Mouse (Mus musculus) kidney, embryonic 14.5 days (tissue): ENCODE data around the gene Itgb5. TPM values are rescaled to one million over a fixed set of nuclear protein-coding genes. Genes with fewer than 3 reads are reported as not detected.

ENCODE experiments used
- ATAC-seq: fragments of 200-750 bp; cut with Nextera tagmentation; 2 replicates; pipeline ENCODE4 v1.8.0; 2017; ENCODE audit warnings: moderate number of reproducible peaks, mild to moderate bottlenecking, moderate TSS enrichment, moderate library complexity; ENCODE audit not compliant: low FRiP score, low TSS enrichment
- H3K27ac ChIP-seq: fragments of 300-500 bp; sonication (generic); 2 replicates; pipeline ENCODE4 v1.5.1; 2014; ENCODE audit warnings: low read depth, mild to moderate bottlenecking, low read length, moderate library complexity, mixed read lengths
- H3K27me3 ChIP-seq: fragments of 300-500 bp; sonication (generic); 2 replicates; pipeline ENCODE4 v1.6.1; 2014; ENCODE audit warnings: mild to moderate bottlenecking, low read length; ENCODE audit not compliant: control insufficient read depth, insufficient read depth
- H3K36me3 ChIP-seq: fragments of 300-500 bp; sonication (generic); 2 replicates; pipeline ENCODE4 v1.6.1; 2014; ENCODE audit warnings: low read length, mixed read lengths; ENCODE audit not compliant: control insufficient read depth, insufficient read depth
- H3K4me1 ChIP-seq: fragments of 300-500 bp; sonication (generic); 2 replicates; pipeline ENCODE4 v1.6.1; 2014; ENCODE audit warnings: low read length, mixed read lengths; ENCODE audit not compliant: control insufficient read depth, insufficient read depth
- H3K4me2 ChIP-seq: fragments of 300-500 bp; sonication (generic); replicated peaks from 2 replicates; pipeline ENCODE4 v1.6.1; 2014; ENCODE audit warnings: low read depth, mild to moderate bottlenecking, low read length
- H3K4me3 ChIP-seq: fragments of 300-500 bp; sonication (generic); 2 replicates; pipeline ENCODE4 v1.5.1; 2014; ENCODE audit warnings: mild to moderate bottlenecking, low read length
- H3K9ac ChIP-seq: fragments of 300-500 bp; sonication (generic); 2 replicates; pipeline ENCODE4 v1.6.1; 2014; ENCODE audit warnings: low read depth, mild to moderate bottlenecking, low read length, moderate library complexity
- H3K9me3 ChIP-seq: fragments of 300-500 bp; sonication (generic); 2 replicates; pipeline ENCODE4 v1.6.1; 2016; ENCODE audit warnings: low read length; ENCODE audit not compliant: control insufficient read depth
- WGBS: fragments of 180-500 bp; shearing (Covaris S2); extraction: QIAGEN DNeasy Blood & Tissue Kit; methylation state at CpG from one replicate; pipeline ENCODE4 v1.1.7; 2014; 5-methylcytosine and 5-hydroxymethylcytosine counted together
- polyA plus RNA-seq: library from polyadenylated mRNA; unstranded; fragments of >200 nt; fragmentation: Nextera tagmentation; extraction: Ambion mirVana; gene quantifications from 2 replicates; pipeline ENCODE4 v1.2.1, GENCODE M21; 2014

The Itgb5 gene
- polyA plus RNA-seq, 1 experiment from 2014 or later: 49.7 TPM

- no peak overlapping the region for H3K4me3 ChIP-seq
- no peak overlapping the region for H3K4me2 ChIP-seq
- no peaks in the 10 kb centered on the region for H3K9me3 ChIP-seq
- H3K27me3 ChIP-seq: no peaks in the 10 kb centered on the region
- H3K36me3 ChIP-seq: no peaks in the 10 kb centered on the region; the same call in 1 of the 2 replicates
- H3K27ac ChIP-seq: no peak overlapping the region
- ATAC-seq: no peak
- WGBS: 94% methylated on average over 11 of the region's 11 CpGs
- peaks cover 20% of the 10 kb centered on the region for H3K4me1 ChIP-seq
- H3K9ac ChIP-seq: no peak overlapping the region
These were observed 103.9 kb downstream of the Itgb5 start for GRCm38 (mm10) chr16:33933411-33933810.

- H3K9ac ChIP-seq: no peak overlapping the region
- H3K27me3 ChIP-seq: no peaks in the 10 kb centered on the region
- ATAC-seq: no peak
These were observed 105.4 kb downstream of the Itgb5 start for GRCm38 (mm10) chr16:33934701-33935406.

GRCm38 (mm10) chr16:33935407-33935785, 105.9 kb downstream of the Itgb5 start:
- H3K27ac ChIP-seq: no peak overlapping the region
- no peak overlapping the region for H3K4me3 ChIP-seq
- H3K9ac ChIP-seq: no peak overlapping the region
- no peaks in the 10 kb centered on the region for H3K27me3 ChIP-seq
- ATAC-seq: no peak
- H3K36me3 ChIP-seq: no peaks in the 10 kb centered on the region; the same call in 1 of the 2 replicates
- H3K4me1 ChIP-seq: peaks cover 39% of the 10 kb centered on the region
- no peak overlapping the region for H3K4me2 ChIP-seq
- 58% methylated on average over 6 of the region's 6 CpGs for WGBS
- H3K9me3 ChIP-seq: no peaks in the 10 kb centered on the region

More at GRCm38 (mm10) chr16:33934701-33935406, 105.4 kb downstream of the Itgb5 start:
- peaks cover 34% of the 10 kb centered on the region for H3K4me1 ChIP-seq
- H3K36me3 ChIP-seq: no peaks in the 10 kb centered on the region; the same call in 1 of the 2 replicates
- peak overlapping the region; percentile 17; the same call in 1 of the 2 replicates for H3K27ac ChIP-seq
- WGBS: 34% methylated on average over 5 of the region's 5 CpGs
- H3K4me3 ChIP-seq: no peak overlapping the region
- no peak overlapping the region for H3K4me2 ChIP-seq
- H3K9me3 ChIP-seq: no peaks in the 10 kb centered on the region

GRCm38 (mm10) chr16:33936885-33937284, 107.4 kb downstream of the Itgb5 start:
- no peak overlapping the region for H3K9ac ChIP-seq
- H3K4me3 ChIP-seq: no peak overlapping the region
- ATAC-seq: no peak
- H3K4me2 ChIP-seq: no peak overlapping the region
- H3K36me3 ChIP-seq: no peaks in the 10 kb centered on the region; the same call in 1 of the 2 replicates
- H3K9me3 ChIP-seq: no peaks in the 10 kb centered on the region
- H3K27ac ChIP-seq: no peak overlapping the region
- H3K4me1 ChIP-seq: peaks cover 54% of the 10 kb centered on the region
- 88% methylated on average over 4 of the region's 4 CpGs for WGBS
- H3K27me3 ChIP-seq: no peaks in the 10 kb centered on the region

- H3K4me1 ChIP-seq: peaks cover 61% of the 10 kb centered on the region
- H3K9ac ChIP-seq: no peak overlapping the region
- ATAC-seq: no peak
- H3K27ac ChIP-seq: no peak overlapping the region
- no peak overlapping the region for H3K4me3 ChIP-seq
- H3K9me3 ChIP-seq: no peaks in the 10 kb centered on the region
- no peaks in the 10 kb centered on the region for H3K27me3 ChIP-seq
- H3K4me2 ChIP-seq: no peak overlapping the region
- H3K36me3 ChIP-seq: no peaks in the 10 kb centered on the region; the same call in 1 of the 2 replicates
- 85% methylated on average over 8 of the region's 8 CpGs for WGBS
These were observed 108.1 kb downstream of the Itgb5 start for GRCm38 (mm10) chr16:33937567-33937966.

GRCm38 (mm10) chr16:33938311-33939132, 109.1 kb downstream of the Itgb5 start:
- no peaks in the 10 kb centered on the region; the same call in 1 of the 2 replicates for H3K36me3 ChIP-seq
- WGBS: 52% methylated on average over 12 of the region's 12 CpGs
- H3K4me1 ChIP-seq: peaks cover 64% of the 10 kb centered on the region
- H3K4me3 ChIP-seq: no peak overlapping the region
- no peak for ATAC-seq
- H3K9me3 ChIP-seq: no peaks in the 10 kb centered on the region
- H3K27me3 ChIP-seq: no peaks in the 10 kb centered on the region
- no peak overlapping the region for H3K4me2 ChIP-seq
- H3K9ac ChIP-seq: no peak overlapping the region
- no peak overlapping the region for H3K27ac ChIP-seq

- Histone ChIP-seq H3K4me2 (no peak overlapping the region), H3K9ac (no peak overlapping the region), H3K4me3 (no peak overlapping the region), H3K27me3 (no peaks in the 10 kb centered on the region), H3K27ac (no peak overlapping the region), H3K4me1 (peaks cover 58% of the 10 kb centered on the region), H3K36me3 (no peaks in the 10 kb centered on the region; the same call in 1 of the 2 replicates), H3K9me3 (no peaks in the 10 kb centered on the region)
- no peak for ATAC-seq
- WGBS: 47% methylated on average over 2 of the region's 2 CpGs
These were observed 109.7 kb downstream of the Itgb5 start for GRCm38 (mm10) chr16:33939133-33939531.

- H3K4me3 ChIP-seq: no peak overlapping the region
- H3K4me1 ChIP-seq: peaks cover 53% of the 10 kb centered on the region
- H3K9me3 ChIP-seq: no peaks in the 10 kb centered on the region
- H3K36me3 ChIP-seq: no peaks in the 10 kb centered on the region; the same call in 1 of the 2 replicates
- H3K4me2 ChIP-seq: no peak overlapping the region
- WGBS: 20% methylated on average over 9 of the region's 9 CpGs
- H3K9ac ChIP-seq: no peak overlapping the region
- no peak for ATAC-seq
- no peak overlapping the region for H3K27ac ChIP-seq
- H3K27me3 ChIP-seq: no peaks in the 10 kb centered on the region
These were observed 110.2 kb downstream of the Itgb5 start for GRCm38 (mm10) chr16:33939636-33940035.

GRCm38 (mm10) chr16:33940095-33940494, 110.6 kb downstream of the Itgb5 start:
- Histone ChIP-seq H3K36me3 (no peaks in the 10 kb centered on the region; the same call in 1 of the 2 replicates), H3K27me3 (no peaks in the 10 kb centered on the region)

More at GRCm38 (mm10) chr16:33940095-33940494, 110.6 kb downstream of the Itgb5 start:
- Histone ChIP-seq H3K4me2 (no peak overlapping the region), H3K27ac (no peak overlapping the region), H3K9me3 (no peaks in the 10 kb centered on the region), H3K4me3 (no peak overlapping the region), H3K4me1 (peaks cover 54% of the 10 kb centered on the region), H3K9ac (no peak overlapping the region)
- no peak for ATAC-seq
- 67% methylated on average over 5 of the region's 5 CpGs for WGBS
